Mouse (Mus musculus) cortical plate, adult 2 months (tissue): ENCODE measurements at regions not wholly inside any gene's neighbourhood (a gene's known extent, or its start where the extent isn't known, plus 50 kb on each side); places are given as distances from the start of the nearest gene placed in this dataset.

Experiments used
- H3K27ac ChIP-seq: fragments of 200-500 bp; 2 replicates; pipeline ENCODE4 v1.5.1; 2012; ENCODE audit warnings: low read length, control low read depth, inconsistent platforms; ENCODE audit not compliant: insufficient read depth
- H3K4me1 ChIP-seq: fragments of 200-500 bp; 2 replicates; pipeline ENCODE4 v1.6.1; 2011; ENCODE audit warnings: low read length; ENCODE audit not compliant: control insufficient read depth, insufficient read depth
- H3K4me3 ChIP-seq: fragments of 200-500 bp; 2 replicates; pipeline ENCODE4 v1.5.1; 2011; ENCODE audit warnings: mild to moderate bottlenecking, low read length, control low read depth; ENCODE audit not compliant: insufficient read depth
- CTCF ChIP-seq: fragments of 200-500 bp; IDR thresholded peaks from 2 replicates; pipeline ENCODE4 v1.5.1; 2011; ENCODE audit warnings: mild to moderate bottlenecking, control low read depth, low read length; ENCODE audit not compliant: insufficient read depth; ENCODE audit errors: extremely low read depth
- POLR2A ChIP-seq: fragments of 200-500 bp; IDR thresholded peaks from 2 replicates; pipeline ENCODE4 v1.6.1; 2011; ENCODE audit warnings: mild to moderate bottlenecking, low read length, control low read depth; ENCODE audit not compliant: insufficient read depth; ENCODE audit errors: extremely low read depth

- Histone ChIP-seq H3K27ac (no peak overlapping the region), H3K4me1 (no peaks in the 10 kb centered on the region)
- no peak for TF ChIP-seq CTCF
Measured at GRCm38 (mm10) chr6:11723519-11723918, 183.8 kb downstream of the Ndufa4 start.

GRCm38 (mm10) chr6:11720274-11720673 lies 187.0 kb downstream of the Ndufa4 start:
- TF ChIP-seq POLR2A (no peak), CTCF (no peak)

More at GRCm38 (mm10) chr6:11723519-11723918, 183.8 kb downstream of the Ndufa4 start:
- no peak overlapping the region for H3K4me3 ChIP-seq

GRCm38 (mm10) chr6:11710581-11710980 lies 196.7 kb downstream of the Ndufa4 start:
- H3K4me3 ChIP-seq, result no peak overlapping the region
- H3K4me1 ChIP-seq, result no peaks in the 10 kb centered on the region
- H3K27ac ChIP-seq, result no peak overlapping the region
- TF ChIP-seq CTCF (no peak), POLR2A (no peak)

More at GRCm38 (mm10) chr6:11720274-11720673, 187.0 kb downstream of the Ndufa4 start:
- no peak overlapping the region for H3K4me3 ChIP-seq
- no peaks in the 10 kb centered on the region for H3K4me1 ChIP-seq
- H3K27ac ChIP-seq, result no peak overlapping the region

- no peak for TF ChIP-seq CTCF
- no peak for TF ChIP-seq POLR2A
- Histone ChIP-seq H3K27ac (no peak overlapping the region), H3K4me1 (no peaks in the 10 kb centered on the region), H3K4me3 (no peak overlapping the region)
Measured at GRCm38 (mm10) chr6:11709465-11709864, 197.8 kb downstream of the Ndufa4 start.
